Mouse (Mus musculus) yolk sac, embryonic 10.5 days (tissue): ENCODE results near the gene Prop1.
A peak's percentile ranks its signal among the peaks of the same experiment; 100 is the strongest.

Experiments
- DNase-seq: peaks from one replicate; pipeline ENCODE4 v3.0.0-alpha.2; 2017; ENCODE audit warnings: low spot score

Gene Prop1

DNA sequence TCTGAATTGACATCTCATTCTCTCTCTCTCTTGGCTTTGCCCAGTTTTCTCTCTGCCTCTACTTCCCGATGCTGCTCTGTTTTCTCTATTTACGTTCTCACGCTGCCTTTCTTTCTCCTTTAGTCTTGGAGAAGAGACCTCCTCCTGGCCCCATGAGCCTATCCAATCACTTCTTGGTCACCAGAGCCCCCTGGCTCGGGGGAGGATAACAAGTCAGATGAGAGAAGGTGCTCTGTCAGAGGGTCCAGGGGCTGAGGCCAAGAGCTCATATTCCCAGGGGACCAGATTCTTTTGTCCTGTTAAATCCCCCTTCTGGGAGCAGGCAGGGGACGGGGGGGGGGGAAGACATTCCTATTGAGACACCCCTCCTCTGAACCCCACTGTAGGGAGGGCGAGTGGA, at the start of gene Prop1:
Gene Prop1, minus strand, starts transcription at position 101 of the 400 bp plus-strand sequence.
- no peak for DNase-seq

DNA sequence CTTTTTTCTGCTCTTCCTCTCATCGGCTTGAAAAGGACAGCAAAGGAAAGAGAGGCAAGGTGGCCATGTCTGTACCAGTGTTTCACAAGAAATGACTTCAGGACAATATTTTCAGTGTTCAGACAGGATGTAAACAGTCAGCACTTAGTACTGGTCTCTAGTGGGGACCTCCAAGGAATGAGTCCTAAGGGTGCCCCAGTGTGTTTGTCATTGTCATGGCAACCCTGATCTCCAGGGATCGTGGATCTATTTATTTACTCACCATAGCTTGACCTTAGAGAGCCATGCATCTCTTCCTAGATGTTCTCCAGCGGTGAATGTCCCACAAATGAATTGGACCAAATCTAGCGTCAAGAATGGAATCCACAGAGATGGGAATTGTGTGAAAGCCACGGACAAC, 49.7 kb upstream of the Prop1 start, which contains the start of gene Olfr51:
Gene Olfr51, plus strand, starts transcription at position 301 of the 400 bp plus-strand sequence.
- DNase-seq: no peak

DNA sequence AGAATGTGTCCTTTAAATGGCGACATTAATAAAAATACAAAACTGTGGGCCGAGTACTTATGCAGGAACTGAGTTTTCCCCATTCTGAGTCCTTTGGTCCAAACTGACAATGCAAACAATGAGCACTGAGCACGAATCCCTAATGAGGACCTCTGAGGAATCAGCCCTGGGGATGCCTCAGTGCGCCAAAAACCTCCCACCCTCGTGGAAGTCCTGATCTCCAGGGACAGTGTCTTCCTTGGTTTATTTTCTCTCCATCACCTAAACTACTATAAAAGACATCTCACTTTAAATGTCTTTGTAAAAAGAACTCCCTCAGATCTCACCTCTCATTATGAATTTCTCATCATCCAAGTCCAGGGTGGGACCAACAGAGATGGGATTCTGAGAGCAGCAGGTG, 28.1 kb upstream of the Prop1 start, which contains the start of gene Olfr1377:
Gene Olfr1377, plus strand, starts transcription at position 301 of the 400 bp plus-strand sequence.
- DNase-seq: no peak

DNA sequence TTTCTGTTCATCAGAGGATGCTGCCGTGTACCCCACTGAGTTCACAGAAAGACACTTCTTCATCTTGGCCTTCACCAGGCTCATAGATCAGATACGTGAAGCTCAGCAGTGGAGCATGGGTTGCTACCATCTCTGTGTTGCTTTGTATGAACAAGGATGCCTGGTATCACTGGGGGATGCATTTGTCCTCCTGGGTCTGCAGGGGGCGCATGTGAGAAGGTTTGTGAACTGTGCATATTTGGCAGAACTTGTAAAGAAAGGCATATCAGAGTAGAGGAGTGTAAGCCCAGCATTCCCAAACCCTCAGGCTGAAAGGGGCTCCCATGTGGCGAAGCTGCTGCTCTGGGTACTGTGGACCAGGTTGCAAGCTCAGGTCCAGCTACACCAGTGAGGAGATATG, 23.7 kb upstream of the Prop1 start:
- no peak for DNase-seq

DNA sequence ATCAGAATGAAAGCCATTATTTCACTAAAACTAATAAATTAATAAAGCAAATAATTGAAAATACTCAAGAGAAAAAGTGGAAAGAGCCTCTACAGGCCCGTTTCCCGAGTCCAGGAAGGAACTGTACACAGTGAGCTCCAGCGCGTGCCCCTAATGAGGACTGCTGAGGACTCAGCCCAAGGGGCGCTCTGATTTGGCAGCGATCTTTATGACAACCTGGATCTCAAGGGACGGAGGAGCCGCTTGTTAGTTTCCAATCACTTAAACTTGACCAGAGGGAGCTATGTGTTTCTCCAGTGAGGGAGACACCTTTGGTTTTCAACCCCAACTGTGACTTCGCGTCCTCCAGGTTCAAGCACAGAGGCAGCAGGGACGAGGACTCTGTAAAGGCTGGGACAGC, 12.7 kb upstream of the Prop1 start, which contains the start of gene Olfr1378:
Gene Olfr1378, plus strand, starts transcription at position 301 of the 400 bp plus-strand sequence.
- DNase-seq: no peak

DNA sequence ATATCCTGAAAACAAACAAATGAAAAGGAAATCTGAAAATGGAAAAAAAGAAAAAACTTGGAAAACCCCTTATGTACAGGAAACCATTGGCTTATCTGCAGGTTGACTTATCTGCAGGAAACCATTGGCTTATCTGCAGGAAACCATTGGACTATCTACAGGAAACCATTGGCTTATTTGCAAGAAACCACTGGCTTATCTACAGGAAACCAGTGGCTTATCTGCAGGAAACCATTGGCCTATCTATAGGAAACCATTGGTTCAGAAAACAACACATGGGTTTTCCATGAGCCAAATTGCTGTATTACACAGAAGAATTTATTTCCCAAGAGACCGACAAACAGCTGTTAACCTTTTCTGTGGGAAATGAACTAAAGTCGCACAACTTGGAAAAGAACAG, 11.3 kb upstream of the Prop1 start:
- DNase-seq: no peak

DNA sequence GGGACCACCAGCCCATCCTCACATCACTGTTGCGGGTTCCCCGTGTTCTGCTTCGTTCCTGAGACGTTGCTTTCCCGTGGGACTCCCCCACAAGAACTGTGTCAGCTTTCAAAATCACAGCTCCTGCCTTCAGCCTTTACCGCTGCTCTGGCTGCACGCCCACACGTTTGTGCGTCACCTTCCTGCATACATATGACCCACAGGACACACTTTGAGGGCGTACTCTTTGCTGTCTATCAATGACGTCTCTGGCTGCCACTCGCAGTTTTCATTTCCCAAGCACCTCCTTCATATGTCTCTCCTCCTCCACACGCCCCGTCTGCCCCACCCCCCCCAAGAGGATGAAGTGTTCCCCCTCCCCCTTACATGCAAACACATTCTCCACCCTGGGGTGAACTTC, 1.3 kb downstream of the Prop1 start:
- no peak for DNase-seq

DNA sequence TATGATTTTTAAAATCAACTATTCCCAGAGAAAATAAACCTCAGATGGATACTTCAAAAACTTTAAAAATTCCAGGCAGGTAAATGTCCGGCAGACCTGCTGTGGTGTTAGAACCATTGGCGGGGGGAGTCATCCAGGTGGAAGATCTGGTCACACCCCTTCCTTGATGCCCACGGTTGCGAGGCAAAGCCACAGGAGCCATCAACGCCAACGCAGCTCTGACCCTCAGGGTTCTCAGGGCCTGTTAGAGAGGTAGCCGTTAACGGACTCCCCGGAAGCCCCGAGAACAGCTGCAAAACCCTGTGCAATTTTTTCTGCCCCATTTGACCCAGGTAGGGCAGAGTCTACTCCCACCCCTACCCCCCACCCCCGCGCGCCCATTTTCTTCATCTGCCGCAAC, 10.1 kb downstream of the Prop1 start, which contains the start of gene 4933414I15Rik:
Gene 4933414I15Rik, minus strand, starts transcription at position 260 of the 400 bp plus-strand sequence.
- no peak for DNase-seq

DNA sequence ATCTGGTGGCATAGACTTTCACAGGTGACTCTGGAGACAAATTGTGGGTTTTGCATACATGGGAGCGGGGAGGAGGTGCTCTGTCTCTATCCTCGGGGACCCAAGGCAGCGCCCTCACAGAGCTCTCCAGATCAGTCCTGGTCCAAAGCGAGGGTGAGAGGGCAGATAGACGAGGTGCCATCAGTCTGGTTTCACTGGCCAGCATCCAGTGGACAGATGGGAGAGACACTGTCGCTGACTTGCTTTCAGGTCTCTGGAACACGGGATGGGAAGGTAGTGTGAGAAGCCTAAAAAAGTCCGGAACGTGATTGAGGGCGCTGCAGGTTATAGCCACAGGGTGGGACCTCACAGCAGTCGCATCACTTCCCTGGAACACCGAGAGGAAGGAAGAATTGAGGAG, 11.2 kb downstream of the Prop1 start:
- DNase-seq: no peak

- peak; percentile 22 for DNase-seq
These were observed 13.8 kb downstream of the Prop1 start for GRCm38 (mm10) chr11:50939621-50940366.

- DNase-seq: no peak
These were observed 15.1 kb downstream of the Prop1 start for GRCm38 (mm10) chr11:50938435-50938834.

GRCm38 (mm10) chr11:50932040-50932439, 21.5 kb downstream of the Prop1 start:
- no peak for DNase-seq

DNA sequence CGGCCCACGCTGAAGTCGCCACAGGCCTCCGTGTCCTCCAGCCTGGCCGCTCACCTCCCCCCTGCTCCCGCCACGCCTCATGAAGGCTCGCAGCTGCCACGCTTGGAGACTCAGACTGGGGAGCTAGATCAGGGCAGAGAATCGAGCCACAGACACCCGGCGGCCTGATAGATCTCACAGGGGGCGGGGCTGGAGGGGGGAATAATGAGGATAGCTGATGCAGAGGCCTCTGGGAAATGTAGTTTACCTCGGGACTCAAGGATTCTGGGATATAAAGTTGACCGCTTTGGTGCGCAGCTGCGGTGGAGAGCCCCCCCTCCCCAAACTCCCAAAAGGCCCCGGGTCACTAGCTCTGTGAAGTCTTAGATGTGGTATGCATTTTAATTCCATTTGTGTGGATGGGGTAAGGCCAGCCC, 22.1 kb downstream of the Prop1 start, which contains the start of gene Zfp354b:
Gene Zfp354b, minus strand, starts transcription at position 183 of the 416 bp plus-strand sequence.
- peak; percentile 86 for DNase-seq

- DNase-seq: peak; percentile 3
These were observed 22.5 kb downstream of the Prop1 start for GRCm38 (mm10) chr11:50931021-50931420.

DNA sequence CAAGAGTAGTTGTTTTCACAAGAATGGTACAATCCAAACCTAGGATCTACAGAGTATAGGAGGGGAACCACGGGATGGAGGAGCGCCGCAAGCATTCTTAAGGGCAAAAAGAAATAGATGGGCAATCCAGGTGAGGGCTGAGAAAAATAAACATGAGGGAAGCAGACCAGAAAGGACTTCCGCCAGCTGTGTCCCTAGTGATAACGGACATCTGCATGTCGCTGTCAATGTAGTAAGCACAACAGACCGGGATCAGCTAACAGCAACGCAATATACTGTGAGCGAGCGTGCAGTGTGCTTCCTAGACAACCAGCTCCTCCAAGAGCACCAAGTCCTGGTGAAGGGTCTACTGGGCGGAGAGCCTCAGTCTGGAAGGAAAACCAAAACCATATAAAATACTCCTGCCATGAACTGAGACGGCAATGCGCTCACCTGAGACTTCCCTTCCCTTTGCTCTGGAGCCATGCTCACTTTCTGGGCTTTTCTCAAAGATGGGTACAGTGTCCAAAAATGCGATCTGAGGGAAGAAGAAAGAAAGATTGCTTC, 23.0 kb downstream of the Prop1 start:
- no peak for DNase-seq

- peak; percentile 85 for DNase-seq
These were observed 37.8 kb downstream of the Prop1 start, which contains the start of gene Zfp2 for GRCm38 (mm10) chr11:50915671-50916320. Gene Zfp2, minus strand, starts transcription at chr11:50916165.

DNA sequence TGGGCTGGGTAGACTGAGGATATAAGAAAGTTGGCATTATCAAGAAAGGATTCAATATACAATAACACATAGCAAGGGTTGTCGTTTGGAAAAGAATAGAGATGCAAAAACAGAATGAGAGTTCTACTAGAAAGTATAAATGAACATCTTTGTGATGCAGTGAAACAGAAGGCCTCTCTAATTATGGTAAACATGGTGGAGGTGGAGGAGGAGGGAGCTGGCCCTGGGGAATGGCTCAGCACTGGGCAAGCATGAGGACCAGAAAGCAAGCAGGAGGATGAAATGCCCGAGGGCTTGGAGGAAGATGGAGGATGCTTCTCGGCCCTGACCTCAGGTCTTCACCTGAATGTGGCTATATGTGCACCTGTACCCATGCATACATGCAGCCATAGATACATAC, 39.1 kb downstream of the Prop1 start:
- no peak for DNase-seq

DNA sequence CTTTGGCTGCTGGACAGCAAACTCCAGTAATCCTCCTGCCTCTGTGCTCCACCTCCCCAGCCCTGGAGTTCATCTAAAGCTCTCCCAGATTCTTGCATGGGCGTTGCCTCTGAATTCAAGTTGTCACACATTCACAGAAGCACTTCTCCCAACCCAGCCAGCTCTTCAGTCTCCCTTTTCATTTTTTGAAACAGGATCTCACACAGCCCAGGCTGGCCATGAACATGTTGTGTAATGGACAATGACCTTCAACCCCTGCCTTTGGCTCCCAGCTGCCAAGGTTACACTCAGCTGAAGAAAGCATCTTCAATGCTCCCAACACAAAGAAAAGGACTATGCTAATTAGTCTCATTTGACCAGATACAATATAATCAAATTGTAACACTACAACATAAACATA, 40.3 kb downstream of the Prop1 start:
- DNase-seq: no peak

- no peak for DNase-seq
These were observed 45.4 kb downstream of the Prop1 start for GRCm38 (mm10) chr11:50908136-50908535.
